ENCODE assay signal across 12 mouse cellular contexts in the genomic region with DNA sequence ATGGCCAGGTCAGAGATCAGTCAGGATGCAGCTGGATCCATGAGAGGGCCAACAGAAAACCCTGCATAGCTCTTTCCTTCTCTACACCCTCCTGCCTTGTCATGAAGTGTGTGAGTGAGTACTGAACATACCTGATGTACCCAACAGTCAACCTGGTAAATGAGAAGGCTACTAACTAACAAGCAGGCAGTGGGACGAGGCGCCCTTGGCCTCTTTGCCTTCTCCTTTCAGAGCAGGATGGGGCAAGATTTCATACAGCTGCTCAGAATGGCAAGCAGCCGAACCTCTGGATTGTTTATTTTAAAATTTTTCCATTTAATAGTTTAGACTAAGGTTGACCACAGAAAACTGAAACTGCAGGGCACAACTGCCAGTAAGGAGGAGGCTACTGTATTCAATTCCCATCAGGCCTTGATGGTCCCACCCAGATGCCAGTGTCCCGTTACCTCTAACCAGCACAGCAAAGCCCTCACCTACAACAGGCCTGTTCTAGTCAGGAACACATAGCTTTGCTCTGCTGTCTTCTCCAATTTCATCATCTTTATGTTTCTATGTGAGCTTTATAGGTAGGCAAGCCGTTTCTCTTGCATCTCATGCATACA.
DNase-seq lines count a peak whose midpoint lies in the region; ATAC-seq and TF ChIP-seq lines count a peak whose summit lies in the region.
"Had no signal": no experiment of that assay in that cellular context is flagged by ENCODE, and none has a peak within 500 bp of the region (broad histone marks: within the 10 kb centered on the region; RNA-seq: fewer than 3 reads in every experiment).

No protein-coding gene starts in this region.

- no peaks in the 10 kb centered on the region for H3K27me3 ChIP-seq in kidney, embryonic 16.5 days (ENCODE audit: insufficient read depth, low read length)
- H3K27me3 ChIP-seq in forebrain, embryonic 16.5 days (replicated peaks; ENCODE audit: control insufficient read depth, insufficient read depth, low read length), result no peaks in the 10 kb centered on the region

- no peak for DNase-seq in kidney, adult 18-20 months
- DNase-seq in lung, postnatal 4 days, result peak; percentile 34 to 51
- DNase-seq in natural killer cell, adult 2 months (ENCODE audit: low spot score in 2 of 2), result no peak
- no peak for DNase-seq in kidney, adult 11 months
- no peak for DNase-seq in testis, postnatal 10 days (ENCODE audit: low spot score)
- DNase-seq: cerebellum, adult 2 months; heart, postnatal 4 days; kidney, postnatal 14 days; right cerebral cortex, postnatal 25 days had no signal

- WGBS in kidney, embryonic 16.5 days, result 82% methylated on average over 5 of the region's 5 CpGs
- WGBS in forebrain, embryonic 16.5 days, result 90% methylated on average over 5 of the region's 5 CpGs

- no peak for TF ChIP-seq POLR2A in cortical plate, adult 2 months (IDR thresholded peaks at IDR 0.05; ENCODE audit: extremely low read depth, insufficient read depth, low read length)

- H3K4me3 ChIP-seq in kidney, embryonic 16.5 days (ENCODE audit: low read length), result no peak overlapping the region
- H3K4me3 ChIP-seq in cortical plate, adult 2 months (ENCODE audit: insufficient read depth, low read length), result no peak overlapping the region
- H3K4me3 ChIP-seq in forebrain, embryonic 16.5 days (replicated peaks; ENCODE audit: low read length), result no peak overlapping the region

- 0 out of 2 replicates have a peak, but pooled peaks have one; percentile 25 for ATAC-seq in kidney, embryonic 16.5 days (ENCODE audit: low FRiP score, low TSS enrichment)
- no peak for ATAC-seq in forebrain, embryonic 16.5 days

- no peak for TF ChIP-seq CTCF in cortical plate, adult 2 months (IDR thresholded peaks at IDR 0.05; ENCODE audit: extremely low read depth, insufficient read depth, low read length)

- H3K36me3 ChIP-seq in kidney, embryonic 16.5 days (ENCODE audit: insufficient read depth, low read length), result peaks cover 19% of the 10 kb centered on the region
- no peaks in the 10 kb centered on the region for H3K36me3 ChIP-seq in forebrain, embryonic 16.5 days (ENCODE audit: control insufficient read depth, insufficient read depth)

- H3K9ac ChIP-seq in kidney, embryonic 16.5 days (replicated peaks; ENCODE audit: low read length), result no peak overlapping the region
- H3K9ac ChIP-seq in forebrain, embryonic 16.5 days (replicated peaks; ENCODE audit: low read depth, low read length), result no peak overlapping the region

- H3K9me3 ChIP-seq in kidney, embryonic 16.5 days (ENCODE audit: low read length), result no peaks in the 10 kb centered on the region
- no peaks in the 10 kb centered on the region for H3K9me3 ChIP-seq in forebrain, embryonic 16.5 days (ENCODE audit: control insufficient read depth, low read length)

- H3K4me2 ChIP-seq in kidney, embryonic 16.5 days (replicated peaks; ENCODE audit: low read depth, low read length), result no peak overlapping the region
- no peak overlapping the region for H3K4me2 ChIP-seq in forebrain, embryonic 16.5 days (ENCODE audit: low read length)

- H3K4me1 ChIP-seq in kidney, embryonic 16.5 days (ENCODE audit: insufficient read depth, low read length), result no peaks in the 10 kb centered on the region
- H3K4me1 ChIP-seq in cortical plate, adult 2 months (ENCODE audit: control insufficient read depth, insufficient read depth, low read length), result peaks cover 20% of the 10 kb centered on the region
- H3K4me1 ChIP-seq in forebrain, embryonic 16.5 days (replicated peaks; ENCODE audit: control insufficient read depth, insufficient read depth, low read length), result peaks cover 16% of the 10 kb centered on the region

- H3K27ac ChIP-seq in kidney, embryonic 16.5 days (ENCODE audit: low read length), result no peak overlapping the region
- H3K27ac ChIP-seq in cortical plate, adult 2 months (ENCODE audit: insufficient read depth, low read length), result peak overlapping the region; percentile 26
- peak overlapping the region; percentile 39 for H3K27ac ChIP-seq in forebrain, embryonic 16.5 days (ENCODE audit: low read length)

Comparison
In these comparisons a context has a peak if more than half of its experiments do, and no peak if none do; other contexts are left out.
1. DNase-seq: peak in lung, postnatal 4 days (2 of 2); none in kidney, adult 18-20 months (single experiment), natural killer cell, adult 2 months (0 of 2), kidney, adult 11 months (single experiment) and testis, postnatal 10 days (single experiment).